Mouse (Mus musculus): Measurements from ENCODE around the gene Ost4. TPM values are rescaled to one million over a fixed set of nuclear protein-coding genes. Genes with fewer than 3 reads are reported as not detected.

Ost4 gene
- polyA plus RNA-seq, 1 experiment from 2014 or later: 217 TPM

DNA sequence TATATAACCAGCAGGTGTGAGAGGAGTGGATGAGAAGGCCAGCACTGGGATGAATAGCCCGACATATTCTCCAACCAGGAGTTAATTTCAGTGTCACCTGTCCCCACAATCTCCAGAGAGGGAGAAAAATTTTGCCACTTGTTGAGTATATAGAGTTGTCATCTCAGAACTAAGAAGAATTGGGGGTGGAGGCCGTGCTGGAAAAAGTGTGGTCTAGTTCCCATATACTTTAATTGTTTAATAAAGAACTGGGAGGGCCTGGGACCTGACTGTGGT lies 37.5 kb downstream of the Ost4 start:
- H3K27ac ChIP-seq (ENCODE audit: low read length): no peak overlapping the region
- no peak for ATAC-seq
- H3K9ac ChIP-seq (replicated peaks; ENCODE audit: low read depth, low read length): peak overlapping the region; percentile 84

DNA sequence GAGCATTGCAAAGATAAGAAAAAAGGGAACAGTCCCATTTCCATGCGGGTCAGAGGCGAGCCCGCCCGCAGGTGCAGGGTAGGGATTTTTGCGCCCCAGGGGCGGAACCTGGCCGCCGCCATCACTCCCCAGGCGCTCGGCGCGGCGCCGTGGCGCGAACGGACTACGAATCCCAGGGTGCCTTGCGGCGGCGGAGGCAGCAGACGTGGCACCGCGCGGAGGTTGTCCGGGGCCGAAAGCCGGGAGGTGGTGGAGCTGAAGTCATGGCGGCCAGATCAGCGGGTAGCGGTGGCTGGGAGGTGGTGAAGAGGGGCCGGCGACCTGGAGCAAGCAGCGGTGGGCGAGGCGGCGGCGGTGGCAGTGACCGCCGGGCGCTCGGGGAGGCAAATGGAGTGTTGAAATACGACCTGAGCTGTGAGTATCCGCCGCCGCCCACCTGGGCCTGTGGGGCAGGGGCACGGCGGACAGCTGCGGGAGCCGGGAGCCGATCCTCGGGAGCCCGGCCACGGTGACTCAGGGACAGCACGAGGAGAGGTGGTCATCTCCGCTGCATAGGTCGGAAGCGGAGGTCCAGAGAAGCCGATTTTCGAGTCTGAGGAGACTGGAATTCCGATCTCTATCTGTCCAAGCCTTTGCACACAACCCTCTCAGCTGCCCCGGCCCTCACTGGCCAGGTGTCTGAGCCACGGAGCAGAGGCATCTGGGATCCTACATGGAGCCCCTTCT lies 38.0 kb downstream of the Ost4 start:
- Histone ChIP-seq H3K4me2 (ENCODE audit: low read length) (peak overlapping the region; percentile 65), H3K36me3 (ENCODE audit: control insufficient read depth, insufficient read depth) (peaks cover 19% of the 10 kb centered on the region; the same call in 1 of the 2 replicates), H3K9me3 (ENCODE audit: control insufficient read depth, low read length) (no peaks in the 10 kb centered on the region), H3K27ac (ENCODE audit: low read length) (0 out of 2 replicates have a peak overlapping the region, but pooled peaks have one; percentile 41), H3K4me3 (replicated peaks; ENCODE audit: low read length) (peak overlapping the region; percentile 80), H3K4me1 (replicated peaks; ENCODE audit: control insufficient read depth, insufficient read depth, low read length) (peaks cover 12% of the 10 kb centered on the region), H3K9ac (replicated peaks; ENCODE audit: low read depth, low read length) (peak overlapping the region; percentile 84), H3K27me3 (replicated peaks; ENCODE audit: control insufficient read depth, insufficient read depth, low read length) (no peaks in the 10 kb centered on the region)
- ATAC-seq: peak; percentile 95
- WGBS: under 1% methylated on average over 63 of the region's 63 CpGs

More for the DNA sequence above, 37.5 kb downstream of the Ost4 start:
- no peaks in the 10 kb centered on the region for H3K9me3 ChIP-seq (ENCODE audit: control insufficient read depth, low read length)
- WGBS: 16% methylated on average over 2 of the region's 2 CpGs
- no peaks in the 10 kb centered on the region for H3K27me3 ChIP-seq (replicated peaks; ENCODE audit: control insufficient read depth, insufficient read depth, low read length)
- H3K4me2 ChIP-seq (ENCODE audit: low read length): peak overlapping the region; percentile 54
- peaks cover 24% of the 10 kb centered on the region; the same call in 1 of the 2 replicates for H3K36me3 ChIP-seq (ENCODE audit: control insufficient read depth, insufficient read depth)
- H3K4me3 ChIP-seq (replicated peaks; ENCODE audit: low read length): peak overlapping the region; percentile 80
- H3K4me1 ChIP-seq (replicated peaks; ENCODE audit: control insufficient read depth, insufficient read depth, low read length): peaks cover 12% of the 10 kb centered on the region

DNA sequence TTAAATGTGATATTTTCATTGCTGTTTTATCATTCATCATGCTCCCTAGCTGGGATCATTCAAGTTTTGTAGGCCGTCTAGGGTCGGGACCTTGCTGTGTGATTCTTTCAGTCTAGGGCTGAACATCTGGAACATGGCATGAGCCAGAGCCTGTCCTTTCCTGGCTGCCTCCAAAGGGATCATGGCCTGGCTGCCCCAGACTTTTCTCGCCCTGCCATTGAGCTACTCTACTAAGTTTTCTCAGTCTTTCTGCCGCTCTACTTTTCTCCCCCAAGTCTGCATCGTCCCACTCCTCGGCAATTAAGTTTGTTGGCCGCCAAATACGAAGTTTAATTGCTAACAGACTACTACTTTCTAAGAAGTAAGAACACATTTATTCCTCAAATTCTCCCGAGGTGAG lies 38.6 kb downstream of the Ost4 start:
- Histone ChIP-seq H3K27ac (ENCODE audit: low read length) (no peak overlapping the region), H3K9me3 (ENCODE audit: control insufficient read depth, low read length) (no peaks in the 10 kb centered on the region), H3K9ac (replicated peaks; ENCODE audit: low read depth, low read length) (peak overlapping the region; percentile 84), H3K4me1 (replicated peaks; ENCODE audit: control insufficient read depth, insufficient read depth, low read length) (peaks cover 12% of the 10 kb centered on the region), H3K27me3 (replicated peaks; ENCODE audit: control insufficient read depth, insufficient read depth, low read length) (no peaks in the 10 kb centered on the region), H3K4me2 (ENCODE audit: low read length) (peak overlapping the region; percentile 65), H3K36me3 (ENCODE audit: control insufficient read depth, insufficient read depth) (peaks cover 15% of the 10 kb centered on the region; the same call in 1 of the 2 replicates), H3K4me3 (replicated peaks; ENCODE audit: low read length) (peak overlapping the region; percentile 80)
- 15% methylated on average over 9 of the region's 9 CpGs for WGBS
- peak; percentile 21 for ATAC-seq

- peaks cover 7% of the 10 kb centered on the region; the same call in 1 of the 2 replicates for H3K36me3 ChIP-seq (ENCODE audit: control insufficient read depth, insufficient read depth)
- ATAC-seq: no peak
- H3K4me1 ChIP-seq (replicated peaks; ENCODE audit: control insufficient read depth, insufficient read depth, low read length): peaks cover 12% of the 10 kb centered on the region
- H3K4me3 ChIP-seq (replicated peaks; ENCODE audit: low read length): no peak within 1 kb of the TSS
- 95% methylated on average over 3 of the region's 3 CpGs for WGBS
- no peaks in the 10 kb centered on the region for H3K27me3 ChIP-seq (replicated peaks; ENCODE audit: control insufficient read depth, insufficient read depth, low read length)
- H3K27ac ChIP-seq (ENCODE audit: low read length): no peak within 1 kb of the TSS
- no peak within 1 kb of the TSS for H3K9ac ChIP-seq (replicated peaks; ENCODE audit: low read depth, low read length)
- H3K9me3 ChIP-seq (ENCODE audit: control insufficient read depth, low read length): no peaks in the 10 kb centered on the region
- H3K4me2 ChIP-seq (ENCODE audit: low read length): no peak within 1 kb of the TSS
Observed at GRCm38 (mm10) chr5:30867712-30868111, 39.9 kb downstream of the Ost4 start, which contains the start of gene Tmem214. Gene Tmem214 (plus strand): TSS chr5:30868012.

- H3K4me2 ChIP-seq (ENCODE audit: low read length): no peak overlapping the region
- H3K27me3 ChIP-seq (replicated peaks; ENCODE audit: control insufficient read depth, insufficient read depth, low read length): no peaks in the 10 kb centered on the region
- H3K4me1 ChIP-seq (replicated peaks; ENCODE audit: control insufficient read depth, insufficient read depth, low read length): peaks cover 12% of the 10 kb centered on the region
- 96% methylated on average over 3 of the region's 3 CpGs for WGBS
- H3K4me3 ChIP-seq (replicated peaks; ENCODE audit: low read length): no peak overlapping the region
- peaks cover 4% of the 10 kb centered on the region; the same call in 1 of the 2 replicates for H3K36me3 ChIP-seq (ENCODE audit: control insufficient read depth, insufficient read depth)
- no peak overlapping the region for H3K27ac ChIP-seq (ENCODE audit: low read length)
- no peak overlapping the region for H3K9ac ChIP-seq (replicated peaks; ENCODE audit: low read depth, low read length)
- no peaks in the 10 kb centered on the region for H3K9me3 ChIP-seq (ENCODE audit: control insufficient read depth, low read length)
- ATAC-seq: no peak
Observed at GRCm38 (mm10) chr5:30866871-30867270, 40.7 kb downstream of the Ost4 start.

DNA sequence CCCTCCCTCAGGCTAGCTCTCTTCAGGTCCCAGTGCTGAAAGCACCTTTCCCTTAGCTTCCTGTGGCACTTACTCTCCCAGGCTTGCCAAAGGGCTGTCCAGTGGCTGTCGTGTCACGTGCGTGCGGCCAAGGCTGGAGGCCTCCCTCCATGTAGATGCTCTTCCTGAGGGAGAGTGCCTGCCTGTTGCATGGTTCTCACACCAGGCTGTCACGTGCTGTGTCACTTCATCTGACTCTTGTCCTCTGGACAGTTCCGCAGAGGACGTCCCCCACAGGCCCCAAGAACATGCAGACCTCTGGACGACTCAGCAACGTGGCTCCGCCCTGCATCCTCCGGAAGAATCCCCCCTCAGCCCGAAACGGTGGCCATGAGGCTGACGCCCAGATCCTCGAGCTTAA lies 43.3 kb downstream of the Ost4 start:
- no peak for ATAC-seq
- H3K27ac ChIP-seq (ENCODE audit: low read length): no peak overlapping the region
- H3K4me2 ChIP-seq (ENCODE audit: low read length): no peak overlapping the region
- 0 out of 2 replicates have a peak, but pooled peaks cover 4% of the 10 kb centered on the region for H3K36me3 ChIP-seq (ENCODE audit: control insufficient read depth, insufficient read depth)
- H3K9ac ChIP-seq (replicated peaks; ENCODE audit: low read depth, low read length): no peak overlapping the region
- H3K4me3 ChIP-seq (replicated peaks; ENCODE audit: low read length): no peak overlapping the region
- 53% methylated on average over 15 of the region's 15 CpGs for WGBS
- no peaks in the 10 kb centered on the region for H3K9me3 ChIP-seq (ENCODE audit: control insufficient read depth, low read length)
- H3K4me1 ChIP-seq (replicated peaks; ENCODE audit: control insufficient read depth, insufficient read depth, low read length): peaks cover 4% of the 10 kb centered on the region; the same call in 1 of the 2 replicates
- H3K27me3 ChIP-seq (replicated peaks; ENCODE audit: control insufficient read depth, insufficient read depth, low read length): no peaks in the 10 kb centered on the region

GRCm38 (mm10) chr5:30863852-30864251 lies 43.7 kb downstream of the Ost4 start:
- H3K27me3 ChIP-seq (replicated peaks; ENCODE audit: control insufficient read depth, insufficient read depth, low read length): no peaks in the 10 kb centered on the region
- H3K4me3 ChIP-seq (replicated peaks; ENCODE audit: low read length): no peak overlapping the region
- no peak for ATAC-seq
- H3K9ac ChIP-seq (replicated peaks; ENCODE audit: low read depth, low read length): no peak overlapping the region
- WGBS: 53% methylated on average over 4 of the region's 4 CpGs
- H3K4me2 ChIP-seq (ENCODE audit: low read length): no peak overlapping the region
- peaks cover under 1% of the 10 kb centered on the region; the same call in 1 of the 2 replicates for H3K4me1 ChIP-seq (replicated peaks; ENCODE audit: control insufficient read depth, insufficient read depth, low read length)
- no peaks in the 10 kb centered on the region for H3K9me3 ChIP-seq (ENCODE audit: control insufficient read depth, low read length)
- no peak overlapping the region for H3K27ac ChIP-seq (ENCODE audit: low read length)
- 0 out of 2 replicates have a peak, but pooled peaks cover 4% of the 10 kb centered on the region for H3K36me3 ChIP-seq (ENCODE audit: control insufficient read depth, insufficient read depth)

GRCm38 (mm10) chr5:30856124-30856523 lies 51.5 kb downstream of the Ost4 start:
- no peak overlapping the region for H3K4me2 ChIP-seq (ENCODE audit: low read length)
- H3K9me3 ChIP-seq (ENCODE audit: control insufficient read depth, low read length): no peaks in the 10 kb centered on the region
- no peak overlapping the region for H3K4me3 ChIP-seq (replicated peaks; ENCODE audit: low read length)
- H3K4me1 ChIP-seq (replicated peaks; ENCODE audit: control insufficient read depth, insufficient read depth, low read length): no peaks in the 10 kb centered on the region
- WGBS: 82% methylated on average over 2 of the region's 2 CpGs
- H3K9ac ChIP-seq (replicated peaks; ENCODE audit: low read depth, low read length): no peak overlapping the region
- ATAC-seq: no peak
- no peak overlapping the region for H3K27ac ChIP-seq (ENCODE audit: low read length)
- H3K36me3 ChIP-seq (ENCODE audit: control insufficient read depth, insufficient read depth): no peaks in the 10 kb centered on the region
- no peaks in the 10 kb centered on the region for H3K27me3 ChIP-seq (replicated peaks; ENCODE audit: control insufficient read depth, insufficient read depth, low read length)

Measured in forebrain, embryonic 16.5 days (tissue).